Mouse (Mus musculus) testis, adult 2 months (tissue): ENCODE measurements around the gene Anapc4.

Experiments used
- CTCF ChIP-seq: fragments of 200-500 bp; IDR thresholded peaks from 2 replicates; pipeline ENCODE4 v1.5.1; 2012; ENCODE audit warnings: low read depth, mild to moderate bottlenecking, inconsistent platforms, low read length, moderate library complexity; ENCODE audit not compliant: control insufficient read depth, insufficient read depth, insufficient replicate concordance
- POLR2A ChIP-seq: fragments of 200-500 bp; IDR thresholded peaks from 2 replicates; pipeline ENCODE4 v1.6.1; 2012; ENCODE audit warnings: low read depth, mild to moderate bottlenecking, inconsistent platforms, low read length, moderate library complexity; ENCODE audit not compliant: control insufficient read depth

DNA sequence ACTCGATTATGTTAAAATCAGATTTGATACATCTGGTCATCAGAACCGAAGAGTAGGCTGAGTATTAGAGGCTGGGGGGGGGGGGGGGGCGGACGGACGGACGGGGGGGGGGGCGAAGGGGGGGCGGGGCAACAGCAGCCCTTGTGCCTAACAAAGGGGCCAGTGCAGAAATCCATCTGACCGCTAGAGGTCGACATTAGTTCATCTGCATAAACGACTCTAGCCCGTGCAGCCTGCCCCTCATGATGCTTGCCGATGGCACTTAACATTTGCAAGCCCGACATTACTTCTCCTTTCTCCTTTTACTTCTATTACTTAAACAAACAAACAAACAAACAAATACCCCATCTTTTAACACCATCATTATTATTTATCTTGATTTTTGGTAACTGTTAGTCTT, 45.0 kb downstream of the Anapc4 start:
- TF ChIP-seq CTCF (peak; percentile 73; the same call in 1 of the 2 replicates), POLR2A (no peak)
